In the genomic region with DNA sequence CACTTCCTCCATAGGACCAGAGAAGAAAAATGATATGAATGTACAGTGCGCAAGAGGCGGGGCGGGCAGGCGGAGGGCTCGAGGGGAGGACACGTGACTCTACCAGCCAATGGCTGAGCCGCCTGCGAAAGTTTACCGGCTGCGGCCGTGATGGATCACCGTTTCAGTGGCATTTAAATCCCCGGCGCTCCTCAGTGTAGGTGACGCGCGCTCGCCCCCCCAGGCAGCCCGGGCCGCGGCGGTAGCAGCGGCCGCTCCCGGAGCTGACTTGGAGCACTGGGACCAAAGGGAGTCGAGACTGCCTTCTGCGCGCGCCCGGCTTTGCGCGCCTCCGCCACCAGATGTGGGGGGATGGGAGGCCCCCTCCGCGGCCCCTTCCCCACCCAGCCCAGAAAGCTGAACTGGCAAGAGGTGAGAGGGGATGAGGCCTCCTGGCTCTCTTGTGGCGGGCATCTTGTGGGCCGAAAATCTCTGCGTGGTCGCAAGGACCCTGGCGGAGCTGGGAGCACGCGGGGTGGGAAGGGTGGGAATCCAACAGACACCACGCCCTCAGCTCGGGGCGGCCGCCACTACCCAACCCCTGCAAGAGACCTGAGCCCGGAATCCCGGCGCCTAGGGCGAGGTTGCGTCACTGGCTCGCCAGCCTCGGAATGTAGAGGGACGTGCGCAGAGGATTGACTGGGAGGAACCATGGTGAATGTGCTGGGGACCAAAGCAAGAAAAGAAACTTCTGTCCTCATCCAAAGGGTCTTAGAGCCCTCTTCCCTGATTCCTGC, we compare ENCODE assay signal across 8 mouse cellular contexts. TPM values are rescaled to one million over a fixed set of nuclear protein-coding genes. Genes with fewer than 3 reads are reported as not detected.
DNase-seq lines count a peak whose midpoint lies in the region; ATAC-seq lines count a peak whose summit lies in the region.

A gene (minus strand): TSS at position 42 of the 776 bp plus-strand sequence.

- peaks cover 44% of the 10 kb centered on the region for H3K27me3 ChIP-seq in hindbrain, embryonic 15.5 days
- peaks cover 98% of the 10 kb centered on the region for H3K27me3 ChIP-seq in liver, embryonic 12.5 days (replicated peaks)

- peak; percentile 78 for DNase-seq in CD4-positive, CD25-positive, alpha-beta regulatory T cell, adult 2 months (ENCODE audit: low read depth, low spot score)
- DNase-seq in adrenal gland, postnatal 14 days = peak; percentile 94
- peak; percentile 84 for DNase-seq in forelimb bud, embryonic 11.5 days (ENCODE audit: low read depth, low spot score)
- DNase-seq in thymus, postnatal 14 days = peak; percentile 67
- no peak for DNase-seq in cerebellum, postnatal 36 days

- peak; percentile 92 for ATAC-seq in hindbrain, embryonic 15.5 days (ENCODE audit: low FRiP score, low read depth)
- ATAC-seq in liver, embryonic 12.5 days = peak; percentile 57
- ATAC-seq in monocyte, adult 5-6 weeks (replicated peaks; ENCODE audit: insufficient number of reproducible peaks, low FRiP score, low TSS enrichment, poor library complexity, severe bottlenecking) = peak; percentile 83

- peak within 1 kb of the TSS; percentile 67 for H3K9ac ChIP-seq in hindbrain, embryonic 15.5 days
- peak within 1 kb of the TSS; percentile 60 for H3K9ac ChIP-seq in liver, embryonic 12.5 days

- H3K9me3 ChIP-seq in hindbrain, embryonic 15.5 days = no peaks in the 10 kb centered on the region
- H3K9me3 ChIP-seq in liver, embryonic 12.5 days (replicated peaks) = no peaks in the 10 kb centered on the region

- H3K27ac ChIP-seq in hindbrain, embryonic 15.5 days (replicated peaks) = peak within 1 kb of the TSS; percentile 89
- peak within 1 kb of the TSS; percentile 71 for H3K27ac ChIP-seq in liver, embryonic 12.5 days

- peak within 1 kb of the TSS; percentile 97 for H3K4me2 ChIP-seq in hindbrain, embryonic 15.5 days
- peak within 1 kb of the TSS; percentile 78 for H3K4me2 ChIP-seq in liver, embryonic 12.5 days

- H3K4me3 ChIP-seq in hindbrain, embryonic 15.5 days = peak within 1 kb of the TSS; percentile 87
- peak within 1 kb of the TSS; percentile 61 for H3K4me3 ChIP-seq in liver, embryonic 12.5 days

- H3K4me1 ChIP-seq in hindbrain, embryonic 15.5 days (replicated peaks) = peaks cover 31% of the 10 kb centered on the region
- peaks cover 8% of the 10 kb centered on the region for H3K4me1 ChIP-seq in liver, embryonic 12.5 days

- no peaks in the 10 kb centered on the region for H3K36me3 ChIP-seq in hindbrain, embryonic 15.5 days
- H3K36me3 ChIP-seq in liver, embryonic 12.5 days = no peaks in the 10 kb centered on the region

- under 1% methylated on average over 54 of the region's 55 CpGs for WGBS in hindbrain, embryonic 15.5 days
- WGBS in liver, embryonic 12.5 days (ENCODE audit: insufficient replicate concordance) = under 1% methylated on average over 55 of the region's 55 CpGs

RNA-seq across cellular contexts. Expression of the gene that starts here (rescaled TPM):
- total RNA-seq in adrenal gland, postnatal 14 days (2021) = 0.64 and 1.1 TPM in 2 replicates
- 1.3 and 1.8 TPM in 2 replicates for polyA plus RNA-seq in hindbrain, embryonic 15.5 days (2015; fragmentation: Nextera tagmentation; extraction: Ambion mirVana)
- 1.0 and 1.1 TPM in 2 replicates for polyA plus RNA-seq in liver, embryonic 12.5 days (2016; fragmentation: Nextera tagmentation; extraction: Ambion mirVana)
- total RNA-seq in monocyte, adult 5-6 weeks (2017) = not detected in 3 replicates

Comparison
In these comparisons a context has a peak if more than half of its experiments do, and no peak if none do; other contexts are left out.
1. Peak in ATAC-seq in monocyte, adult 5-6 weeks; RNA of the gene not detected or under 1 TPM.
2. DNase-seq: peak in CD4-positive, CD25-positive, alpha-beta regulatory T cell, adult 2 months (single experiment), adrenal gland, postnatal 14 days (single experiment), forelimb bud, embryonic 11.5 days (single experiment) and thymus, postnatal 14 days (single experiment); none in cerebellum, postnatal 36 days (0 of 2).
3. Peak in every context shown above with its lines, with median percentiles within 50 percentile points of each other: ATAC-seq.